Mouse (Mus musculus) testis, adult 2 months (tissue): ENCODE measurements around the gene Cdkl2. TPM values are rescaled to one million over a fixed set of nuclear protein-coding genes. Genes with fewer than 3 reads are reported as not detected.

Source experiments
- H3K27ac ChIP-seq: fragments of 200-500 bp; 2 replicates; pipeline ENCODE4 v1.5.1; 2012; ENCODE audit warnings: low read depth, low read length; ENCODE audit not compliant: control insufficient read depth, insufficient read depth
- H3K27me3 ChIP-seq: fragments of 200-500 bp; 2 replicates; pipeline ENCODE4 v1.6.1; 2012; ENCODE audit warnings: mild to moderate bottlenecking, low read length, moderate library complexity; ENCODE audit not compliant: control insufficient read depth, insufficient read depth
- H3K36me3 ChIP-seq: fragments of 200-500 bp; 2 replicates; pipeline ENCODE4 v1.6.1; 2012; ENCODE audit warnings: mild to moderate bottlenecking, low read length; ENCODE audit not compliant: control insufficient read depth, insufficient read depth
- H3K4me1 ChIP-seq: fragments of 200-500 bp; 2 replicates; pipeline ENCODE4 v1.6.1; 2012; ENCODE audit warnings: low read length; ENCODE audit not compliant: control insufficient read depth, insufficient read depth
- H3K4me3 ChIP-seq: fragments of 200-500 bp; 2 replicates; pipeline ENCODE4 v1.5.1; 2012; ENCODE audit warnings: low read depth, mild to moderate bottlenecking, low read length, moderate library complexity, mixed read lengths; ENCODE audit not compliant: control insufficient read depth
- CTCF ChIP-seq: fragments of 200-500 bp; IDR thresholded peaks from 2 replicates; pipeline ENCODE4 v1.5.1; 2012; ENCODE audit warnings: low read depth, mild to moderate bottlenecking, inconsistent platforms, low read length, moderate library complexity; ENCODE audit not compliant: control insufficient read depth, insufficient read depth, insufficient replicate concordance
- POLR2A ChIP-seq: fragments of 200-500 bp; IDR thresholded peaks from 2 replicates; pipeline ENCODE4 v1.6.1; 2012; ENCODE audit warnings: low read depth, mild to moderate bottlenecking, inconsistent platforms, low read length, moderate library complexity; ENCODE audit not compliant: control insufficient read depth
- polyA plus RNA-seq: library from polyadenylated mRNA; depleted of rRNA; stranded (reverse); fragments of >200 nt; gene quantifications from 2 replicates; pipeline ENCODE4 v1.2.3, GENCODE M21; 2012; rRNA removed

Cdkl2 gene
- 25.3 and 28.8 TPM in 2 replicates for polyA plus RNA-seq

DNA sequence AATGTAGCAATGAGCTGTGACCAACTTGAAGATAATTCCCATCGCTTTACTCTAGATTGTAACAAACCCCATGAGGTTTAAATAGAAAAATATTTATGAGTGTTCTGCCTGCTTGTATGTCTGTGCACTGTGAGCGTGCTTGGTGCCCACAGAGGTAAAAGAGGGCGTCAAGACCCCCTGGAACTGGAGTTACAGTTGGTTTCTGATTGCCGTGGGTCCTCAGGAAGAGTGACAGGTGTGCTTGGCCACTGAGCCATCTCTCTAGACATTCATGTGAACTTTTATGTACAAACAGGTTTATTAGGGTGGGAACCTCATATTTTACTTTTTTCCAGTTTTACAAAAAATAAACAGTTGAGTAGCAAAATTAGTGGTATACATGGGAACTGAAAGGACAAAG lies at the start of gene Cdkl2:
TSS of gene Cdkl2 (minus strand) at position 101 of the 400 bp plus-strand sequence.
- no peaks in the 10 kb centered on the region for H3K36me3 ChIP-seq
- peak within 1 kb of the TSS; percentile 97 for H3K4me3 ChIP-seq
- TF ChIP-seq CTCF, result no peak
- TF ChIP-seq POLR2A, result no peak
- H3K27me3 ChIP-seq, result no peaks in the 10 kb centered on the region
- no peaks in the 10 kb centered on the region; the same call in 1 of the 2 replicates for H3K4me1 ChIP-seq
- H3K27ac ChIP-seq, result peak within 1 kb of the TSS; percentile 91

DNA sequence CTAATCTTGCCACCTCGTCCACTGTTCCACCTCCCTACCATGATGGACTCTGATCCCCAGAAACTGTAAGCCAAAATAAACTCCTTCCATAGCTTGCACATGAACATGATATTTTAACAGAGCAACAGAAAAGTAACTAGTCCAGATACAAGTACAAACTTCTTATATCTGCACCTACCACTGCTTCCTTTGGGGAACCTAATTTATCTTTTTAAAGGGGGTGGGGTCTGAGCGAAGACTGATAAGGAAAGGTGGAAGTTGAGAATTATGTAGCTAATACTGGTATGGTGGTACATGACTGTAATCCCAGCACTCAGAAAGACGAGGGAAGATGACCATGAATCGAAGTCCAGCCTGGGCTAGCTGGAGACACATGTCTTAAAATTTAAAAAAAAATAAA lies 43.8 kb upstream of the Cdkl2 start:
- no peak for TF ChIP-seq POLR2A
- no peak for TF ChIP-seq CTCF
- Histone ChIP-seq H3K4me1 (no peaks in the 10 kb centered on the region), H3K36me3 (no peaks in the 10 kb centered on the region), H3K27ac (no peak overlapping the region), H3K4me3 (no peak overlapping the region), H3K27me3 (no peaks in the 10 kb centered on the region)

DNA sequence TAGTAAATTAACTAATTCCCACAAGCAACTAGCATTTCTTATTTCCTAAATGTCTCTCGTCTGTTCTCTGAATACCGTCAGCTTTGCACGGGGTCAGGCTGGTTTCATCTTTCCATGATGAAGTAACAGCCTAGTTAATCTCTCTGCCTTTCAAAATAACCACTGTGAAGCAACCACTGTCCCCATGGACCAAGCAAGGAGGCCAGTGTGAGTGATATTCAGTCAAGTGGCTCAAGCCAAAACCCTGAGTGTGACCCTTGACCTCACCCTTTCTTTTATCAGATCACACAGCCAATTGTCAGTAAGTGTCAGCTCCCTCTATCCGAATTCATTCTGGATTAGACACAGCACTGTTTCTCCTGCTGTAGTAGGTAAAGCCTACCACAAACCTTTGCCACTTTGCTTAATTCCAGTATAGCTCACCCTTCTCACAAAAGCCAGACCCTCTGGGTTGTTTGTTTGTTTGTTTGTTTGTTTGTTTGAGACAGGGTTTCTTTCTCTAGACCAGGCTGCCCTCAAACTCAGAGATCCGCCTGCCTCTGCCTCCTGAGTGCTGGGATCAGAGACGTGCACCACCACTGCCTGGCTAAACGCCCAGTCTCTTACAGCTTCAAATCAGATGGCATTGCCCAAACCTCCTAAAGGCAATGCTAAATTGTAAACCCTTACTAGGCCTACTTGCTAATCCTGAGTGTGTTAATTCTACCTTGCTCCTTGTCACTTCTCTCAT lies 42.3 kb upstream of the Cdkl2 start:
- Histone ChIP-seq H3K27ac (no peak overlapping the region), H3K27me3 (no peaks in the 10 kb centered on the region), H3K4me3 (no peak overlapping the region), H3K36me3 (no peaks in the 10 kb centered on the region), H3K4me1 (no peaks in the 10 kb centered on the region; the same call in 1 of the 2 replicates)
- TF ChIP-seq CTCF, result no peak
- TF ChIP-seq POLR2A, result no peak

DNA sequence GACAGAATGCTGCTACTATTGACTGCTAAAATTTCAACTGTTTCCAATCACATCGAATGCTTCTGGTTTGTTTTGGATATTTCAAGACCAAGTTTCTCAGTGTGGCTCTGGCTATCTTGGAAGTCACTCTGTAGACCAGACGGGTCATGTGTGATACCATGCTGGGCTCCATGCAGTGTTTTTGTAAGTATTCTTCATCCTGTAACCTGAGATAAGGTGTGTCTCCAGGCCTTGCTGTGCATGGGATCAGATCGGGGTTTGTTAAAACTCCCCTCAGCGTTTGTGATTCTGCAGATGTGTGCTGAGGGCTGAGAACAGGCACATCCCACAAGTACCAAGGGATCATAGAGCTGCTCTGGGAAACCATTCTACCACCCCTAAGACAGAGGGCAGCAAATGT lies 41.6 kb upstream of the Cdkl2 start:
- Histone ChIP-seq H3K27ac (no peak overlapping the region), H3K4me3 (no peak overlapping the region; the same call in 1 of the 2 replicates), H3K4me1 (no peaks in the 10 kb centered on the region; the same call in 1 of the 2 replicates), H3K27me3 (no peaks in the 10 kb centered on the region), H3K36me3 (no peaks in the 10 kb centered on the region)
- TF ChIP-seq CTCF (no peak), POLR2A (no peak)

DNA sequence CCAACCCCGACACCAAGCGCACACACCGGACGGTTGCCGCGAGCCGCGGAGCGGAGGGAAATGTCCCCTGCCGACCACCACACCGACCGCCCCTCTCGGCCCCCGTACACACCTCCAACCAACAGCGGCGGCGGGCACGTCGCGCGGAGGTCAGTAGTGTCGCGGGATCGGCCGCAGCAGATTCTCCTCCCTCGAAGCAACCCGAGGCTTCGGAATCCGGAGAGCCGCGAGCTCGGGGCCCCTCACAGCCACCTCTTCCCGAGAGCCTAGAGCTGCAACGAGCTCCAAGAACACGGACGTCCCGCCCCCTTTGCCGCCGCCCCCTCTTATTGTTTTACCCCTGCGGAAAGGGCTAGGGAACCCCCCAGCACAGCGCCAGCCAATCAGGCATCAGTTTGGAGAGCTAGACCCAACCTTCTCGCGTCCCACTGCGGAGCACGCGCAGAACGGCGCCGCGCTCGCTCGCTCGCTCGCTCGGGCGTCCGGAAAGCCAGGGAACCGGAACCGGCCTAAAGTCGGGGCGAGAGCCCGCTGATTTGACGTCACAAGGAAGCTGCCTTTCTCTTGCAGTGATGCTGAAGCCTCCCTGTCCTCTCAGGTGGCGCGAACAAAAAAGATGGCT lies 39.8 kb upstream of the Cdkl2 start, which contains the start of gene G3bp2:
TSS of gene G3bp2 (minus strand) at position 303 of the 622 bp plus-strand sequence.
- Histone ChIP-seq H3K27me3 (no peaks in the 10 kb centered on the region), H3K4me3 (peak within 1 kb of the TSS; percentile 100), H3K36me3 (no peaks in the 10 kb centered on the region), H3K27ac (peak within 1 kb of the TSS; percentile 97), H3K4me1 (no peaks in the 10 kb centered on the region; the same call in 1 of the 2 replicates)
- TF ChIP-seq POLR2A (peak; percentile 80), CTCF (no peak)

DNA sequence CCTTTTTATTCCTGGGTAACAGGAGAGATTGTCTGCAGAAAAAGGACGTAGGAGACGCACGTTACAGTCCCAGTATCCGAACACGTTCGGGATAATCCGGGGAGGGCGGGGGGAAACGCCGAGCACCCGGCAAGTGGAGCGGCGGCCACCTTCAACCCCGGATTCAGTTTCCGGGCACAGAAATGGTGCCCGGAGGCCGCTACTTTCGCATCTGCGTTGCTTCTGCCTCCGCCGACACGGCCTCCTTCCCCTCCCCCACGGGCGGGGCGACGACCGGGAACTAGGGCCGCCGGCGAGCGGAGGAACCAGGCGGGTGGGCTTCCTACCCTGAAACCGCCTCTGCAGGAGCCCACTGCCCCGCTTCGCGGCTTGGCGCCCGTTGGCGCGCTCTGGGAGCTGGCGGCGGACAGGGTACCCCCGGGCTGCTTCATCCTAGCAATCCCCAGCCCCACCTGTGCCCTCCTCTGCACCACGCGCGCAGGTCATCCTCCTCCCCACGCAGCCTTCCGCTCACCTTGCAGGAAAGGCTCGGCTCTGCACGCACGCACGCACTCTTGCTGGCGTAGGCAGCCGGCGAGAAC lies 39.2 kb upstream of the Cdkl2 start:
- Histone ChIP-seq H3K36me3 (no peaks in the 10 kb centered on the region), H3K4me1 (no peaks in the 10 kb centered on the region; the same call in 1 of the 2 replicates), H3K27ac (peak overlapping the region; percentile 97), H3K27me3 (no peaks in the 10 kb centered on the region), H3K4me3 (peak overlapping the region; percentile 100)
- TF ChIP-seq CTCF, result no peak
- TF ChIP-seq POLR2A, result no peak

DNA sequence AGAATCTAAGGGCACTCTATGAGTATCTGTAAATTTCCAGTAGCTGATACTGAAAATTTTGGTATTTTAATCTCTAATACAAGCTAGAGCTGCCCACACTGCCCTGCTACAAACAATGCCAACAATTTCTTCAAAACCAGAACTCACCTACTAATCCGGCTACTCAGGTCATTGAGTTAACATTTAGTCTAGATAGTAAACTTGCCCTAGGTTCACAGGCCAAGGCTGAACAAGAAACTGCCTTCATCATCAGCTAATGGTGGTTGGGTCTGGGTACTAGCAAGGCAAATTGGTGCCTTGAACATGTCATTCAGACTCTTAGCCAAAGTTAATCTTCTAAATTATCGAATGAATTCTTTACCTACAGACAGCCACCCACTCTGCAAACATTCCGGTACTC lies 37.6 kb upstream of the Cdkl2 start:
- H3K27ac ChIP-seq, result no peak overlapping the region
- no peaks in the 10 kb centered on the region for H3K36me3 ChIP-seq
- TF ChIP-seq POLR2A (no peak), CTCF (no peak)
- H3K4me3 ChIP-seq, result peak overlapping the region; percentile 62
- H3K27me3 ChIP-seq, result no peaks in the 10 kb centered on the region
- H3K4me1 ChIP-seq, result no peaks in the 10 kb centered on the region; the same call in 1 of the 2 replicates
